Mouse (Mus musculus) stomach, postnatal 0 days (tissue): ENCODE results near the gene Fyn.

Experiments used
- CTCF ChIP-seq: IDR thresholded peaks from 2 replicates; pipeline ENCODE4 v1.5.1; 2016; ENCODE audit warnings: antibody characterized with exemption, low read depth, mild to moderate bottlenecking, moderate library complexity
- EP300 ChIP-seq: optimal IDR thresholded peaks from 2 replicates; pipeline ENCODE3; 2016; ENCODE audit warnings: antibody characterized with exemption

DNA sequence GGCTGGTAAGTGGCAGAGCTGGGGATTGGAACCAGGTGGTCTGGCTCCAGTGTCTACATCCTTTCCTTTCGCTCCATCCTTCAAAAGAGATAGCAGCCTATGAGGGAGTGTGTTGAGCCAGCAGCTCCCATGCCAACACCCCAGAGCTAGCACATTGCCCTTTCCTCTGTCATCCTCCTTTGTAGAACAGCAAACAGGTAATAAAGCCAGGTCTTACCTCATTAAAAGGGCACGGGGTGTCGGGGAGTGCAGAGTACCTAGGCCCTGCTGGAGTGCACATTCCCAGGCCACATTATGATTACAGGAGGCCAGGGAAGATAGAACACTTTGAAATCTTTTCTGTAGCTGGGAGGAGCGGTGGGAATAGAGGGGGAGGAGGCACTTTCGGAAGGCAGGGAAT, 8.6 kb downstream of the Fyn start:
- no peak for TF ChIP-seq CTCF
- TF ChIP-seq EP300 = no peak
